Mouse (Mus musculus): ENCODE results near the gene Zfp821. TPM values are rescaled to one million over a fixed set of nuclear protein-coding genes. Genes with fewer than 3 reads are reported as not detected.

The Zfp821 gene
- 29.0 and 29.2 TPM in 2 replicates for polyA plus RNA-seq (2014; fragmentation: Nextera tagmentation; extraction: Ambion mirVana)

DNA sequence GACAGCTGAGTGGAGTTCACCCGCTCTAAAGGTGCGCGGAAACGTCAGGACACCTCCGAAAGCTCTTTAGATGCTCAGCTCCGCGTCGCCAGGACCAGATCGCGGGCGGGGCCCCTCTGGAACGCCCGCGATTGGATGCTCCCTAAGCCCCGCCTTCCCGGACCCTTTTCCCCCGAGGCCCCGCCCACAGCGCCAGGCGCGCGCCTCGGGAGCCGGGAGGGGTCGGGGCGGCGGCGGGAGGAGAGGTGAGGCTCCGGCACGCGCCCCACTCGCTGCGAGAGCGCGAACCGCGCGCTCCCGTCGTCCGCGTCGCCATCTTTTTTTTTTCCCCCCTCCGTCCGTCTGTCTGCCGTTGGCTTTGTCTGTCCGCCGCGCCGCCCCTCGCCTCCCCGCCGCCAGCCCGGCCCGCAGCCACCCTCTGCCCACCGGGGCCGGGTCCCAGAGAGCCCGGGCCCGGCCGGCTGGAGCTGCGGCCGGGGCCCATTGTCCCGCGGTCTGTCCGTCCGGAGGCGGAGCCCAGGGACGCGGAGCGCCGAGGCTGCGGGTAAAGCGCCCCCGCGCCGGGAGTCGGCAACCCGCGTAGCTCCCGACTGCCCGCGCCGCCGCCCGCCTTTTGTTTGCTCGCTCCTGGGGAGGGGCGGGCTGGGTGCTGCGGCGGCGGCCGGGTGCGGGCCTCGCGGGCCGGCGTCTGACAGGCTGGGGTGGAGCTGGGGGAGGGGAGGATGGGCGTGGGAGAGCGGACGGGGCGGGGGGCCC, at the start of gene Zfp821:
TSS of gene Zfp821 (plus strand) at position 227 of the 756 bp plus-strand sequence.
- Histone ChIP-seq H3K27me3 (ENCODE audit: insufficient read depth, low read length) (0 out of 2 replicates have a peak, but pooled peaks cover 2% of the 10 kb centered on the region), H3K9me3 (ENCODE audit: low read depth, low read length) (no peaks in the 10 kb centered on the region), H3K4me2 (peak within 1 kb of the TSS; percentile 88), H3K4me1 (ENCODE audit: insufficient read depth) (peaks cover 4% of the 10 kb centered on the region; the same call in 1 of the 2 replicates), H3K36me3 (ENCODE audit: insufficient read depth) (peaks cover 27% of the 10 kb centered on the region), H3K4me3 (ENCODE audit: low read depth, low read length) (peak within 1 kb of the TSS; percentile 96), H3K27ac (ENCODE audit: low read depth) (peak within 1 kb of the TSS; percentile 96), H3K9ac (peak within 1 kb of the TSS; percentile 99)
- peak; percentile 85 for ATAC-seq (ENCODE audit: insufficient read depth)
- WGBS, result under 1% methylated on average over 95 of the region's 100 CpGs
- TF ChIP-seq CTCF (IDR thresholded peaks at IDR 0.05; ENCODE audit: low read depth), result no peak
- DNase-seq, result peak; percentile 98

- WGBS, result 83% methylated on average over 3 of the region's 3 CpGs
- no peaks in the 10 kb centered on the region for H3K27me3 ChIP-seq (ENCODE audit: insufficient read depth, low read length)
- no peak for ATAC-seq (ENCODE audit: insufficient read depth)
- H3K27ac ChIP-seq (ENCODE audit: low read depth), result no peak overlapping the region
- no peaks in the 10 kb centered on the region for H3K4me1 ChIP-seq (ENCODE audit: insufficient read depth)
- H3K9me3 ChIP-seq (ENCODE audit: low read depth, low read length), result no peaks in the 10 kb centered on the region
- no peak for TF ChIP-seq CTCF (IDR thresholded peaks at IDR 0.05; ENCODE audit: low read depth)
- no peak for DNase-seq
- H3K9ac ChIP-seq, result no peak overlapping the region
- no peak overlapping the region for H3K4me3 ChIP-seq (ENCODE audit: low read depth, low read length)
- no peak overlapping the region for H3K4me2 ChIP-seq
- no peaks in the 10 kb centered on the region for H3K36me3 ChIP-seq (ENCODE audit: insufficient read depth)
These were observed 48.5 kb upstream of the Zfp821 start for GRCm38 (mm10) chr8:109656860-109657259.

DNA sequence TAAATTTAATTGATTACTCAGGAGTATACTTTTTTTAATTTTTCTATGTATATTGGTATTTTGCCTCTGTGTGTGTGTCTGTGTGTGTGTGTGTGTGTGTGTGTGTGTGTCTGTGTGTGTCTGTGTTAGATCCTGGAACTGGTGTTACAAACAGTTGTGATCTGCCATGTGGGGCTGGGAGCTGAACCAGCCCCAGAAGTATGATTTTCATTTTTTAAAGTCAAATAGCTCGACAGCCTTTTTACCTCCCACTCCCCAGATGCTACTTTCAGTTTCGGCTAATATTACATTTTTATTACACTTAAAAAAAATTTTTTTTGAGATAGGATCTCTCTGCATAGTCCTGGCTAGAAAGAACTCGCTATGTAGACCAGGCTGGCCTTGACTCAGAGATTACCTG, 43.0 kb upstream of the Zfp821 start:
- no peak overlapping the region for H3K9ac ChIP-seq
- 0 out of 2 replicates have a peak, but pooled peaks cover 4% of the 10 kb centered on the region for H3K36me3 ChIP-seq (ENCODE audit: insufficient read depth)
- H3K4me3 ChIP-seq (ENCODE audit: low read depth, low read length), result no peak overlapping the region
- 76% methylated on average over 3 of the region's 3 CpGs for WGBS
- no peak for ATAC-seq (ENCODE audit: insufficient read depth)
- H3K27ac ChIP-seq (ENCODE audit: low read depth), result no peak overlapping the region
- no peaks in the 10 kb centered on the region for H3K27me3 ChIP-seq (ENCODE audit: insufficient read depth, low read length)
- TF ChIP-seq CTCF (IDR thresholded peaks at IDR 0.05; ENCODE audit: low read depth), result no peak
- H3K4me2 ChIP-seq, result no peak overlapping the region
- no peaks in the 10 kb centered on the region for H3K9me3 ChIP-seq (ENCODE audit: low read depth, low read length)
- no peaks in the 10 kb centered on the region for H3K4me1 ChIP-seq (ENCODE audit: insufficient read depth)
- no peak for DNase-seq

DNA sequence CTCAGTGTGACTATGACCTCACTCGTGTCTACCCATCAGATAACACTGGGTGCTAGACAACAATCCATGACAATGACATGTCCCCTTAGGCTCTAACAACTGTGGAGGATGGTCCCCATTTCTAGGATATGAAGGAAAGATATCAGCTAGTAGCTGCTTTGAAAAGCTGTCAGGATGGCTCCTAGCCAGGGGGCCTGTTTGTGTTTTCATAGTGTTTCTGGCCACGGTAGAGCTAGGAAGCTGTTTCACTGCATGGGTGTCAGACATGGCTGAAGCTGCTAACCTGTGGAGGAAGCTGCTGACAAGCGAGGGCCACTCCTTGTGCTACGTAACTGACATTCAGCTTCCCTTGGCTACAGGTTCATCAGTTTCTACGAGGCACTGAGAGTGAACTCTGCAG, 38.7 kb upstream of the Zfp821 start:
- ATAC-seq (ENCODE audit: insufficient read depth), result no peak
- WGBS, result 75% methylated on average over 5 of the region's 5 CpGs

DNA sequence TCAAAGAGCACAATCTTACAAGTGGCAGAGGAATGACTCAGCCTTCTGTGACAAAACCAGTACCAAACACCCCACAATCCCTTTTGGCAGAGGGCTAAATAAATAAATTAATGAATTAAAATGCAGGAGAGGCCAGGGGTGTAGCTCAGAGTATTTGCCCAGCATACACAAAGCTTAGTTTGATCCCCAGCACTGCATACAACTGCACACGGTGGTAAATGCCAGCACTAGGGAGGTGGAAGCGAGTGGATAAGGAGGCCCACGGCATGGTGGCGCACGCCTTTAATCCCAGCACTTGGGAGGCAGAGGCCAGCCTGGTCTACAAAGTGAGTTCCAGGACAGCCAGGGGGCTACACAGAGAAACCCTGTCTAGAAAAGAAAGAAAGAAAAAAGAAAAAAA, 32.7 kb upstream of the Zfp821 start:
- Histone ChIP-seq H3K4me2 (no peak overlapping the region), H3K9me3 (ENCODE audit: low read depth, low read length) (no peaks in the 10 kb centered on the region), H3K4me3 (ENCODE audit: low read depth, low read length) (no peak overlapping the region), H3K27ac (ENCODE audit: low read depth) (no peak overlapping the region), H3K36me3 (ENCODE audit: insufficient read depth) (peaks cover 87% of the 10 kb centered on the region), H3K27me3 (ENCODE audit: insufficient read depth, low read length) (no peaks in the 10 kb centered on the region), H3K4me1 (ENCODE audit: insufficient read depth) (no peaks in the 10 kb centered on the region), H3K9ac (no peak overlapping the region)
- 90% methylated on average over 5 of the region's 5 CpGs for WGBS
- DNase-seq, result no peak
- ATAC-seq (ENCODE audit: insufficient read depth), result no peak
- no peak for TF ChIP-seq CTCF (IDR thresholded peaks at IDR 0.05; ENCODE audit: low read depth)

More for the DNA sequence above, 38.7 kb upstream of the Zfp821 start:
- DNase-seq, result no peak
- H3K4me3 ChIP-seq (ENCODE audit: low read depth, low read length), result no peak overlapping the region
- peaks cover 36% of the 10 kb centered on the region for H3K36me3 ChIP-seq (ENCODE audit: insufficient read depth)
- TF ChIP-seq CTCF (IDR thresholded peaks at IDR 0.05; ENCODE audit: low read depth), result no peak
- H3K9ac ChIP-seq, result no peak overlapping the region
- no peaks in the 10 kb centered on the region for H3K4me1 ChIP-seq (ENCODE audit: insufficient read depth)
- H3K27ac ChIP-seq (ENCODE audit: low read depth), result no peak overlapping the region
- H3K9me3 ChIP-seq (ENCODE audit: low read depth, low read length), result no peaks in the 10 kb centered on the region
- no peaks in the 10 kb centered on the region for H3K27me3 ChIP-seq (ENCODE audit: insufficient read depth, low read length)
- H3K4me2 ChIP-seq, result no peak overlapping the region

GRCm38 (mm10) chr8:109673596-109673995, 31.8 kb upstream of the Zfp821 start:
- peaks cover 94% of the 10 kb centered on the region for H3K36me3 ChIP-seq (ENCODE audit: insufficient read depth)
- ATAC-seq (ENCODE audit: insufficient read depth) (no peak), DNase-seq (no peak)
- no peak overlapping the region for H3K4me2 ChIP-seq
- 93% methylated on average over 2 of the region's 2 CpGs for WGBS
- no peak overlapping the region for H3K27ac ChIP-seq (ENCODE audit: low read depth)
- H3K4me3 ChIP-seq (ENCODE audit: low read depth, low read length), result no peak overlapping the region
- no peaks in the 10 kb centered on the region for H3K27me3 ChIP-seq (ENCODE audit: insufficient read depth, low read length)
- no peaks in the 10 kb centered on the region for H3K4me1 ChIP-seq (ENCODE audit: insufficient read depth)
- no peak for TF ChIP-seq CTCF (IDR thresholded peaks at IDR 0.05; ENCODE audit: low read depth)
- H3K9me3 ChIP-seq (ENCODE audit: low read depth, low read length), result no peaks in the 10 kb centered on the region
- no peak overlapping the region for H3K9ac ChIP-seq

DNA sequence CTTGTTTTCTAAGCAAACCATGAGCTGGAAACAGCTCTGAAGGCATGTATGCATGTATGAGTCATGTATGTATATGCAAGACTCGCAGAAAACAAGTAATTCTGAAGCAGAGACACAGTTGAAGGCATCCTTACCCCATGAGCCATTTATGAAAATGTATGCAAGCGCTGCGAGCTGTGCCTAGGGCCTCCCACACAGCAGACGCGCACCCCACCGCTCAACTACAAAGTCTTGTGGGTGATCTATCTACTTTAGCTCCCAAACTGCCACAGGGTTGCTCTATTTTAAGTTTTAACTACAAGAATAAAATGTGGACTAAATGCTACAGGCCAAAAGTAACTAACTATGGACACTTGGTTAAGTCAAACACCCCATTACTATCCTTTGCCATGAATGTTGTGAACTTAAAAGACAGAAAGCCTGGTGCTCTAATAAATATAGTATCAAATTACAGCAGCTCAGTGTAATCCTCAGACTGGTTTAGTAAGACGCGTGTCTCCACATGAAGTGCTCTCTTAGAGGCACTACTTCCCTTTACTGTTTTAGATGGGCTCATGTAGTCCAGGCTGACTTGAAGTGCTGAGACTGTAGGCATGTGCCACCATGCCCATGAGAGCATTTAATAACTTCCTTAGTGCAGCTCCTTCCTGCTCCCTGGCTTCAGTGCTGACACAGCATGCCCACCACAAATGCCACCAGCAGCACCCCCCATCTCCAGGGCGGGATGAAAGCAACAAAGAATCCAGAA, 29.3 kb upstream of the Zfp821 start:
- Histone ChIP-seq H3K4me3 (ENCODE audit: low read depth, low read length) (no peak overlapping the region), H3K4me1 (ENCODE audit: insufficient read depth) (no peaks in the 10 kb centered on the region), H3K36me3 (ENCODE audit: insufficient read depth) (peaks cover 95% of the 10 kb centered on the region), H3K27me3 (ENCODE audit: insufficient read depth, low read length) (no peaks in the 10 kb centered on the region), H3K4me2 (no peak overlapping the region), H3K9me3 (ENCODE audit: low read depth, low read length) (no peaks in the 10 kb centered on the region), H3K9ac (no peak overlapping the region), H3K27ac (ENCODE audit: low read depth) (no peak overlapping the region)
- no peak for ATAC-seq (ENCODE audit: insufficient read depth)
- no peak for TF ChIP-seq CTCF (IDR thresholded peaks at IDR 0.05; ENCODE audit: low read depth)
- no peak for DNase-seq
- WGBS, result 88% methylated on average over 9 of the region's 9 CpGs
